Mouse (Mus musculus) neural tube, embryonic 12.5 days (tissue): Measurements from ENCODE around the gene Erf. TPM values are rescaled to one million over a fixed set of nuclear protein-coding genes. Genes with fewer than 3 reads are reported as not detected.

Experiments
- ATAC-seq: fragments of 200-750 bp; cut with Nextera tagmentation; 2 replicates; pipeline ENCODE4 v1.8.0; 2017; ENCODE audit warnings: low read depth, mild to moderate bottlenecking, moderate TSS enrichment, moderate library complexity; ENCODE audit not compliant: low FRiP score
- H3K27ac ChIP-seq: fragments of 300-500 bp; sonication (generic); 2 replicates; pipeline ENCODE4 v1.5.1; 2016
- H3K27me3 ChIP-seq: fragments of 300-500 bp; sonication (generic); replicated peaks from 2 replicates; pipeline ENCODE4 v1.6.1; 2016; ENCODE audit warnings: mild to moderate bottlenecking
- H3K36me3 ChIP-seq: fragments of 300-500 bp; sonication (generic); 2 replicates; pipeline ENCODE4 v1.6.1; 2016; ENCODE audit warnings: mild to moderate bottlenecking
- H3K4me1 ChIP-seq: fragments of 300-500 bp; sonication (generic); 2 replicates; pipeline ENCODE4 v1.6.1; 2016
- H3K4me2 ChIP-seq: fragments of 300-500 bp; sonication (generic); replicated peaks from 2 replicates; pipeline ENCODE4 v1.6.1; 2016; ENCODE audit warnings: mild to moderate bottlenecking
- H3K4me3 ChIP-seq: fragments of 300-500 bp; sonication (generic); 2 replicates; pipeline ENCODE4 v1.5.1; 2016
- H3K9ac ChIP-seq: fragments of 300-500 bp; sonication (generic); 2 replicates; pipeline ENCODE4 v1.6.1; 2016; ENCODE audit warnings: mild to moderate bottlenecking
- H3K9me3 ChIP-seq: fragments of 300-500 bp; sonication (generic); 2 replicates; pipeline ENCODE4 v1.6.1; 2016; ENCODE audit warnings: mild to moderate bottlenecking
- WGBS: fragments of 180-500 bp; shearing (Covaris S2); methylation state at CpG from one replicate; pipeline ENCODE4 v1.1.7; 2016; 5-methylcytosine and 5-hydroxymethylcytosine counted together
- polyA plus RNA-seq: library from polyadenylated mRNA; unstranded; fragments of >200 nt; fragmentation: Nextera tagmentation; extraction: Ambion mirVana; gene quantifications from 2 replicates; pipeline ENCODE4 v1.2.1, GENCODE M21; 2016

Erf gene
- 11.9 and 13.1 TPM in 2 replicates for polyA plus RNA-seq

DNA sequence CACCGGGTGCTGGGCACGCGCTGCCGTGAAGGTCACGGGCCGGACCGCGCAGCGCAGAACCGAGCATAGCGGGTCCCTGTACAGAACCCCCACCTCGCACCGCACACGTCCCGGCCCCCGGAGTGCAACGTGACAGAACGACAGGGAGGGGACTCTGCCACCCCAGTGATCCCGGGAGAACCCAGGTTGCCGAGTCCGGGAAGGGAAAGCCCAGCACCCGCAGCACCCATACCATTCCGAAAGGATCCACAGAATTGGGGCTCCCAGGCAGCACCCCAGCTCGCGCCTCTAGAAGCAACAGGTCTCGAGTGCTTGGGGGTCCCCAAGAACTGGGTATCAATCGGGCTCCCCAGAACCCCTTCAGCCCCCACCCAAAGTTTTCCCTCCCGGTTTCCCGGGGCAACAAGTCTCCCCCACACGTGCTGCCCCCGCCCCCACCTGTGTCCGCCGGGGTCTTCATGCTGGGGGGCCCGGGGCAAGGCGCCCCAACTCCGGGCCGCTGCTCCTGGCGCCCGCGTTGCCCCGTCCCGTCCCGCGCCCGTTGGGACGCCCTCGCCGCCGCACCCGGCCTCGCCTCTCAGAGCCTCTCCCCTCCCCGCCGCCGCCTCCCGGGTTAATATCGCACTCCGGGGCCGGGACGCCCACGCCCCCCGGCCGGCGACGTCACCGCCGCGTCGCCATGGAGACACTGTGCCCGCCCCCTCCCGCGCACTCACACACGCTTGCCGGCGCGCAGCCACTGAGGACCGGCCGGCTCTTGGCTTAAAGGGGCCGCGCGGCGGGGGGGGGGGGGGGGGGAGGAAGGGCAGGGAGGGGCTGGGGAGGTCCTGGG, at the start of gene Erf:
Gene Erf (minus strand): TSS at position 621 of the 832 bp plus-strand sequence.
- H3K4me1 ChIP-seq = peaks cover 50% of the 10 kb centered on the region
- H3K9ac ChIP-seq = peak within 1 kb of the TSS; percentile 83
- H3K27ac ChIP-seq = peak within 1 kb of the TSS; percentile 82
- under 1% methylated on average over 64 of the region's 81 CpGs for WGBS
- H3K27me3 ChIP-seq = no peaks in the 10 kb centered on the region
- H3K4me3 ChIP-seq = peak within 1 kb of the TSS; percentile 89
- peak; percentile 76 for ATAC-seq
- H3K9me3 ChIP-seq = no peaks in the 10 kb centered on the region
- H3K4me2 ChIP-seq = peak within 1 kb of the TSS; percentile 96
- peaks cover 4% of the 10 kb centered on the region; the same call in 1 of the 2 replicates for H3K36me3 ChIP-seq

- Histone ChIP-seq H3K27ac (peak within 1 kb of the TSS; percentile 93), H3K4me3 (peak within 1 kb of the TSS; percentile 71), H3K4me2 (peak within 1 kb of the TSS; percentile 71), H3K36me3 (peaks cover 32% of the 10 kb centered on the region), H3K9ac (peak within 1 kb of the TSS; percentile 76), H3K4me1 (peaks cover 26% of the 10 kb centered on the region), H3K27me3 (no peaks in the 10 kb centered on the region), H3K9me3 (no peaks in the 10 kb centered on the region)
- WGBS = under 1% methylated on average over 52 of the region's 52 CpGs
- peak; percentile 92 for ATAC-seq
These were observed 47.1 kb upstream of the Erf start, which contains the start of gene Pafah1b3 for GRCm38 (mm10) chr7:25297454-25298325. TSS of gene Pafah1b3 (minus strand) at chr7:25297986.

GRCm38 (mm10) chr7:25296945-25297453, 46.4 kb upstream of the Erf start:
- WGBS = 1% methylated on average over 21 of the region's 21 CpGs
- Histone ChIP-seq H3K9ac (peak overlapping the region; percentile 76), H3K9me3 (no peaks in the 10 kb centered on the region), H3K4me2 (peak overlapping the region; percentile 71), H3K4me3 (peak overlapping the region; percentile 71), H3K27me3 (no peaks in the 10 kb centered on the region), H3K4me1 (peaks cover 26% of the 10 kb centered on the region), H3K27ac (peak overlapping the region; percentile 93), H3K36me3 (peaks cover 39% of the 10 kb centered on the region)
- ATAC-seq = peak; percentile 0; the same call in 1 of the 2 replicates

GRCm38 (mm10) chr7:25294960-25295722, 44.6 kb upstream of the Erf start:
- Histone ChIP-seq H3K27me3 (no peaks in the 10 kb centered on the region), H3K27ac (no peak overlapping the region), H3K4me1 (peaks cover 26% of the 10 kb centered on the region), H3K9me3 (no peaks in the 10 kb centered on the region), H3K4me2 (peak overlapping the region; percentile 20), H3K9ac (no peak overlapping the region), H3K4me3 (no peak overlapping the region), H3K36me3 (peaks cover 57% of the 10 kb centered on the region)
- no peak for ATAC-seq
- WGBS = 88% methylated on average over 12 of the region's 12 CpGs

GRCm38 (mm10) chr7:25294495-25294894, 43.9 kb upstream of the Erf start:
- no peak overlapping the region for H3K4me2 ChIP-seq
- no peak overlapping the region for H3K9ac ChIP-seq
- H3K36me3 ChIP-seq = peaks cover 64% of the 10 kb centered on the region
- no peak overlapping the region for H3K4me3 ChIP-seq
- peaks cover 26% of the 10 kb centered on the region for H3K4me1 ChIP-seq
- H3K27ac ChIP-seq = no peak overlapping the region
- no peak for ATAC-seq
- H3K27me3 ChIP-seq = no peaks in the 10 kb centered on the region
- WGBS = 91% methylated on average over 4 of the region's 4 CpGs
- H3K9me3 ChIP-seq = 0 out of 2 replicates have a peak, but pooled peaks cover 5% of the 10 kb centered on the region

- 0 out of 2 replicates have a peak, but pooled peaks cover 6% of the 10 kb centered on the region for H3K9me3 ChIP-seq
- no peak overlapping the region for H3K4me2 ChIP-seq
- no peaks in the 10 kb centered on the region for H3K27me3 ChIP-seq
- no peak overlapping the region for H3K27ac ChIP-seq
- ATAC-seq = no peak
- H3K9ac ChIP-seq = 0 out of 2 replicates have a peak overlapping the region, but pooled peaks have one; percentile 21
- H3K4me3 ChIP-seq = no peak overlapping the region
- WGBS = 77% methylated on average over 10 of the region's 10 CpGs
- H3K4me1 ChIP-seq = peaks cover 22% of the 10 kb centered on the region
- peaks cover 76% of the 10 kb centered on the region for H3K36me3 ChIP-seq
These were observed 42.7 kb upstream of the Erf start for GRCm38 (mm10) chr7:25293191-25293739.

GRCm38 (mm10) chr7:25292107-25292506, 41.5 kb upstream of the Erf start:
- WGBS = 71% methylated on average over 7 of the region's 7 CpGs
- Histone ChIP-seq H3K27ac (no peak overlapping the region), H3K9me3 (0 out of 2 replicates have a peak, but pooled peaks cover 6% of the 10 kb centered on the region), H3K4me1 (peaks cover 20% of the 10 kb centered on the region), H3K27me3 (no peaks in the 10 kb centered on the region), H3K36me3 (peaks cover 87% of the 10 kb centered on the region), H3K4me2 (no peak overlapping the region), H3K9ac (no peak overlapping the region), H3K4me3 (no peak overlapping the region)
- no peak for ATAC-seq

DNA sequence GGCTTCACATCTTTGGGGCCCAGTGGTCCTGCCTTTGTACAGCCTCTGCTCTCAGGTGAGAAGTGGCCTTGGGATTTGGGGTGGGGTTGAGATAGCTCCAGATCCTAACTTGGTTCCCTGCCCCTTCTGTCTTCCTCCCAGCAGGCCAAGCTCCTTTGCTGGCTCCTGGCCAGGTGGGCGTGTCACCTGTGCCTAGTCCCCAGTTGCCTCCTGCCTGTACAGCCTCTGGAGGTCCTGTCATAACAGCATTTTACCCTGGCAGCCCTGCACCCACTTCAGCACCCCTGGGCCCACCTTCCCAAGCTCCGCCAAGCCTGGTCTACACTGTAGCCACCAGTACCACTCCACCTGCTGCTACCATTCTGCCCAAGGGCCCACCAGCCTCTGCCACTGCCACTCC, 40.4 kb upstream of the Erf start:
- peaks cover 10% of the 10 kb centered on the region for H3K4me1 ChIP-seq
- H3K27me3 ChIP-seq = no peaks in the 10 kb centered on the region
- H3K27ac ChIP-seq = no peak overlapping the region
- peaks cover 97% of the 10 kb centered on the region for H3K36me3 ChIP-seq
- 97% methylated on average over 2 of the region's 2 CpGs for WGBS
- no peak overlapping the region for H3K4me2 ChIP-seq
- H3K4me3 ChIP-seq = no peak overlapping the region
- 0 out of 2 replicates have a peak, but pooled peaks cover 6% of the 10 kb centered on the region for H3K9me3 ChIP-seq
- no peak overlapping the region for H3K9ac ChIP-seq
- no peak for ATAC-seq

GRCm38 (mm10) chr7:25290463-25290862, 39.9 kb upstream of the Erf start:
- Histone ChIP-seq H3K4me1 (peaks cover 6% of the 10 kb centered on the region; the same call in 1 of the 2 replicates), H3K9ac (no peak overlapping the region), H3K4me2 (no peak overlapping the region), H3K9me3 (0 out of 2 replicates have a peak, but pooled peaks cover 6% of the 10 kb centered on the region), H3K4me3 (no peak overlapping the region), H3K36me3 (peaks cover 98% of the 10 kb centered on the region), H3K27ac (no peak overlapping the region), H3K27me3 (no peaks in the 10 kb centered on the region)
- WGBS = 100% methylated on average over 1 of the region's 1 CpGs
- ATAC-seq = no peak

DNA sequence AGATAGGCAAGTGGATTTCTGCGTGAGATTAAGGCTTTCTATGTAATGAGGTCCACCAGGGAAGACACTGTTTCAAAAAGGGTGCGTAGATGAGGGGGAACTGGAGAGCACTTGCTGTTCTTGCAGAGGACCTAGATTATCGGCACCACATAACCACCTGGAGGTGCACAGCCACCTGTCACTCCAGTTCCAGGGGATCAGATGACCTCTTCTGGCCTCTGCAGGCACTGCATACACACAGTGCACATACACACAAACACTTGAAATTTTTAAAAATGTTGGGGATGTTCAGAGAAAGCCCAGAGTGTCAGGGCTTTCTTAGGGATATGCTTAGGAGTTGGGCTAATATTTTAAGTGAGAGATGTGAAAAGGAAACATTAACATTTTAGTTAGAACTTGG, 39.4 kb upstream of the Erf start:
- 0 out of 2 replicates have a peak, but pooled peaks cover 6% of the 10 kb centered on the region for H3K9me3 ChIP-seq
- H3K9ac ChIP-seq = no peak overlapping the region
- H3K27ac ChIP-seq = no peak overlapping the region
- H3K36me3 ChIP-seq = peaks cover 98% of the 10 kb centered on the region
- ATAC-seq = no peak
- 96% methylated on average over 3 of the region's 3 CpGs for WGBS
- H3K27me3 ChIP-seq = no peaks in the 10 kb centered on the region
- H3K4me1 ChIP-seq = peaks cover under 1% of the 10 kb centered on the region; the same call in 1 of the 2 replicates
- no peak overlapping the region for H3K4me3 ChIP-seq
- H3K4me2 ChIP-seq = no peak overlapping the region

GRCm38 (mm10) chr7:25288721-25289120, 38.2 kb upstream of the Erf start:
- ATAC-seq = no peak
- peaks cover 12% of the 10 kb centered on the region for H3K4me1 ChIP-seq
- H3K9me3 ChIP-seq = 0 out of 2 replicates have a peak, but pooled peaks cover 6% of the 10 kb centered on the region
- H3K9ac ChIP-seq = 0 out of 2 replicates have a peak overlapping the region, but pooled peaks have one; percentile 5
- H3K27me3 ChIP-seq = no peaks in the 10 kb centered on the region
- H3K27ac ChIP-seq = no peak overlapping the region
- no peak overlapping the region for H3K4me3 ChIP-seq
- 94% methylated on average over 3 of the region's 3 CpGs for WGBS
- no peak overlapping the region for H3K4me2 ChIP-seq
- H3K36me3 ChIP-seq = peaks cover 92% of the 10 kb centered on the region
